Mouse (Mus musculus) kidney, postnatal 0 days (tissue): ENCODE measurements around the gene Pecam1. TPM values are rescaled to one million over a fixed set of nuclear protein-coding genes. Genes with fewer than 3 reads are reported as not detected.
"Not testable (repeated sequence)": the region's sequence is repeated elsewhere in the genome, so short reads cannot be mapped to it uniquely, and the experiment has no call there.

Experiments used
- ATAC-seq: fragments of 200-750 bp; cut with Nextera tagmentation; replicated peaks from 2 replicates; pipeline ENCODE4 v1.8.0; 2017; ENCODE audit warnings: low read depth, moderate number of reproducible peaks, moderate TSS enrichment, moderate library complexity; ENCODE audit not compliant: low FRiP score
- DNase-seq: peaks from one replicate; pipeline ENCODE4 v3.0.0-alpha.2; 2016; ENCODE audit warnings: low spot score
- H3K27ac ChIP-seq: fragments of 300-500 bp; sonication (generic); 2 replicates; pipeline ENCODE4 v1.5.1; 2014; ENCODE audit warnings: mild to moderate bottlenecking
- H3K27me3 ChIP-seq: fragments of 300-500 bp; sonication (generic); 2 replicates; pipeline ENCODE4 v1.6.1; 2014; ENCODE audit warnings: low read length, mixed read lengths; ENCODE audit not compliant: insufficient read depth
- H3K36me3 ChIP-seq: fragments of 300-500 bp; sonication (generic); 2 replicates; pipeline ENCODE4 v1.6.1; 2014; ENCODE audit warnings: low read length, mixed read lengths; ENCODE audit not compliant: insufficient read depth
- H3K4me1 ChIP-seq: fragments of 300-500 bp; sonication (generic); replicated peaks from 2 replicates; pipeline ENCODE4 v1.6.1; 2014; ENCODE audit warnings: antibody characterized with exemption, low read length, mixed read lengths; ENCODE audit not compliant: insufficient read depth
- H3K4me2 ChIP-seq: fragments of 300-500 bp; sonication (generic); 2 replicates; pipeline ENCODE4 v1.6.1; 2014; ENCODE audit warnings: mild to moderate bottlenecking, low read length, moderate library complexity, mixed read lengths
- H3K4me3 ChIP-seq: fragments of 300-500 bp; sonication (generic); replicated peaks from 2 replicates; pipeline ENCODE4 v1.5.1; 2014; ENCODE audit warnings: low read depth, low read length
- H3K9ac ChIP-seq: fragments of 300-500 bp; sonication (generic); 2 replicates; pipeline ENCODE4 v1.6.1; 2014; ENCODE audit warnings: low read depth, low read length
- H3K9me3 ChIP-seq: fragments of 300-500 bp; sonication (generic); replicated peaks from 2 replicates; pipeline ENCODE4 v1.6.1; 2016; ENCODE audit warnings: low read length, inconsistent platforms, mixed read lengths
- CTCF ChIP-seq: IDR thresholded peaks from 2 replicates; pipeline ENCODE4 v1.5.1; 2016; ENCODE audit warnings: antibody characterized with exemption, low read depth, mild to moderate bottlenecking, moderate library complexity
- WGBS: fragments of 180-500 bp; shearing (Covaris S2); extraction: QIAGEN DNeasy Blood & Tissue Kit; methylation state at CpG from one replicate; pipeline ENCODE4 v1.1.7; 2014; 5-methylcytosine and 5-hydroxymethylcytosine counted together
- polyA plus RNA-seq: library from polyadenylated mRNA; unstranded; fragments of >200 nt; fragmentation: Nextera tagmentation; extraction: Ambion mirVana; gene quantifications from 2 replicates; pipeline ENCODE4 v1.2.1, GENCODE M21; 2015

The Pecam1 gene
- polyA plus RNA-seq, 1 experiment from 2014 or later, result 54.1 TPM

GRCm38 (mm10) chr11:106744949-106745348, 5.5 kb downstream of the Pecam1 start:
- Histone ChIP-seq H3K9me3 (no peaks in the 10 kb centered on the region), H3K36me3 (no peaks in the 10 kb centered on the region), H3K27ac (no peak overlapping the region), H3K4me1 (no peaks in the 10 kb centered on the region), H3K27me3 (no peaks in the 10 kb centered on the region), H3K4me3 (no peak overlapping the region), H3K9ac (no peak overlapping the region), H3K4me2 (no peak overlapping the region)
- WGBS, result 90% methylated on average over 5 of the region's 5 CpGs
- TF ChIP-seq CTCF, result peak; percentile 44; the same call in 1 of the 2 replicates
- no peak for ATAC-seq
- no peak for DNase-seq

DNA sequence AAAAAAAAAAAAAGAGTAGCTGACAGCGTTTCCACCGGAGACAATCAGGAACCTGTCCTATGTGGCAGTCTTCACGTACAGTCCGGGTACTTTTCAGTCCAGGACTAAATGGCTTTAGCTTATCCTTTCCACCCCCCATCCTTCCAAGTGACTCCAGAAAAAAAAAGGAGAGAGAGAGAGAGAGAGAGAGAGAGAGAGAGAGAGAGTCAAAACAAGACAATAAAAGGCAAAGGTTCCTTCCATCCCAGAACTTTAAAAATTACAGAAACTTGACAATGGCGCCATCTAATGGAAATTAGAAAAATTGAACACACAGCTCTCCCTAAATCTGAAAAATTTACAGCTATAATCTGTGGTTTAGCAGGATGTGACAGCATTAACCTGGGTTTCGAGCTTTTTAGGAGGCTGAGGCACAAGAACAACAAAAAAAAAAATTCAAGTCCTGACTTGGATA, 8.0 kb downstream of the Pecam1 start:
- Histone ChIP-seq H3K9me3 (no peaks in the 10 kb centered on the region), H3K27me3 (no peaks in the 10 kb centered on the region), H3K4me1 (no peaks in the 10 kb centered on the region), H3K4me3 (no peak overlapping the region), H3K4me2 (no peak overlapping the region), H3K36me3 (no peaks in the 10 kb centered on the region), H3K9ac (no peak overlapping the region), H3K27ac (no peak overlapping the region)
- 36% methylated on average over 6 of the region's 6 CpGs for WGBS
- no peak for ATAC-seq
- peak; percentile 86 for DNase-seq
- peak; percentile 80 for TF ChIP-seq CTCF

- TF ChIP-seq CTCF, result no peak
- Histone ChIP-seq H3K36me3 (no peaks in the 10 kb centered on the region), H3K9me3 (no peaks in the 10 kb centered on the region), H3K4me2 (no peak overlapping the region), H3K4me3 (no peak overlapping the region), H3K27me3 (no peaks in the 10 kb centered on the region), H3K9ac (no peak overlapping the region), H3K4me1 (no peaks in the 10 kb centered on the region), H3K27ac (no peak overlapping the region)
- no peak for DNase-seq
- no peak for ATAC-seq
- WGBS, result 94% methylated on average over 3 of the region's 3 CpGs
Observed at GRCm38 (mm10) chr11:106741826-106742225, 8.6 kb downstream of the Pecam1 start.

DNA sequence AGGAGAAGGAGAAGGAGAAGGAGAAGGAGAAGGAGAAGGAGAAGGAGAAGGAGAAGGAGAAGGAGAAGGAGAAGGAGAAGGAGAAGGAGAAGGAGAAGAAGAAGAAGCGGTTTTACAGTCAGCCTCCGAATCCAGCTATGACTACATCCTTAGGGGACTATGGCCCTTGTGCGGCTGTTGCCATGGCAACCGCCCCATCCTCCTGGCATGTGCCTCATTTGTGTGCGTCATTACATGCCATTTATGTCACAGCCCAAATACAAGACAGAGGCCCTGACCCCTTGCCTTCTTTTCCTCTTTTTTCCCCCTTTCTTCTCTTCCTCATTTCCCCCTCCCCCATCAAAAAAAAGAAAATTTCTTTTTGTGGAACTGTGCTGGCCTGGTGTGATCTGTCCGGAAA, 9.2 kb downstream of the Pecam1 start:
- no peak for ATAC-seq
- no peak for TF ChIP-seq CTCF
- Histone ChIP-seq H3K36me3 (no peaks in the 10 kb centered on the region), H3K9ac (no peak overlapping the region), H3K27ac (no peak overlapping the region), H3K9me3 (no peaks in the 10 kb centered on the region), H3K4me3 (no peak overlapping the region), H3K4me2 (no peak overlapping the region), H3K4me1 (no peaks in the 10 kb centered on the region), H3K27me3 (no peaks in the 10 kb centered on the region)
- no peak for DNase-seq
- 80% methylated on average over 6 of the region's 6 CpGs for WGBS

DNA sequence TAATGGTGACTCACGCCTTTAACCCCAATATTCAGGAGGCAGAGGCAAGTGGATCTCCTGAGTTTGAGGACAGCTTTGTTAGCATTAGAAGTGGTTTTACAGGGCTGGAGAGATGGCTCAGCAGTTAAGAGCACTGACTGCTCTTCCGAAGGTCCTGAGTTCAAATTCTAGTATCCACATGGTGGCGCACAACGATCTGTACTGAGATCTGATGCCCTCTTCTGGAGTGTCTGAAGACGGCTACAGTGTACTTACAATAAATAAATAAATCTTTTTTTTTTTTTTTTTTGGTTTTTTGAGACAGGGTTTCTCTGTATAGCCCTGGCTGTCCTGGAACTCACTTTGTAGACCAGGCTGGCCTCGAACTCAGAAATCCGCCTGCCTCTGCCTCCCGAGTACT, 9.7 kb downstream of the Pecam1 start:
- H3K27me3 ChIP-seq, H3K4me1 ChIP-seq, H3K4me3 ChIP-seq, DNase-seq, H3K9me3 ChIP-seq, H3K9ac ChIP-seq, H3K4me2 ChIP-seq, ATAC-seq, H3K27ac ChIP-seq, H3K36me3 ChIP-seq: not testable (repeated sequence)
- 92% methylated on average over 8 of the region's 8 CpGs for WGBS

DNA sequence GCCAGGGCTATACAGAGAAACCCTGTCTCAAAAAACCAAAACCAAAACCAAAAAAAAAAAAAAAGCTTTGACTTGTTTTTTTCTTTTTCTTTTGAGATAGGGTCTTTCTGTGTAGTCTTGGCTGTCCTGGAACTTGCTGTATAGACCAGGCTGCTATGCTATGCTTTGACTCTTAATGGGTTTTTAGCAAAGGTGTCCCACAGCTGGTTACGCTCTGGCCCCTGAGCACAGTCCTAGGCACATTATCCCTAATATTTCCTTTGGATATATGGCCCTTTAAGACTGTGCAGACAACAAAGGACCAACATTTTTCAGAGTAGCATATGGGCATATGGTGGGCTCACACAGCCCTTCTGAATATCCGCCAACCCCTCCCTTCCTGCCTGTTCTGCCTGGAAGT, 11.3 kb downstream of the Pecam1 start:
- WGBS, result 96% methylated on average over 2 of the region's 2 CpGs
- no peaks in the 10 kb centered on the region for H3K9me3 ChIP-seq
- H3K4me1 ChIP-seq, result no peaks in the 10 kb centered on the region
- no peak overlapping the region for H3K27ac ChIP-seq
- ATAC-seq (no peak), DNase-seq (no peak)
- no peak overlapping the region for H3K9ac ChIP-seq
- no peaks in the 10 kb centered on the region for H3K36me3 ChIP-seq
- H3K27me3 ChIP-seq, result no peaks in the 10 kb centered on the region
- TF ChIP-seq CTCF, result no peak
- no peak overlapping the region for H3K4me2 ChIP-seq
- H3K4me3 ChIP-seq, result no peak overlapping the region

DNA sequence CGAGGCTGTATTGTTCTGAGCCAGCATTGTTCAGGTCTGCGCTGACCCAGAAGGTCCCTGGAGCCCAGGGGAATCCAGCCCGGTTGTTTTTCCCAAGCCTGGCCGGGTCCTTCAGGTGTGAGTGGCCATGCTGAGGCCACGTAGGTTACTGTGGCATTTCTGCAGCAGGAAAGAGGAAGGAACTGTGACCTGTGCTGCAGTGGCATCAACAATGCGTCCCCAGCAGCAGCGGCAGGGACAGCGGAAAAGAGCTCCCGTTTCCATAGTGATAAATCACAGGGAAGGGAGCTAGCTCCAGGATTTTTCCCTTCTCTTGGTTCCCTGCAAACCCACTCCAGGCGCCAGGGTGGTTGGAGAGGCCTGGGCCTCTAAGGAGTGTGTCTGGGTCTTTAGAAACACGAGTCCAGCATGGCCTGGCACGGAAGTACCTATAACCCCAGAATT, 13.2 kb downstream of the Pecam1 start:
- Histone ChIP-seq H3K27me3 (no peaks in the 10 kb centered on the region), H3K9me3 (no peaks in the 10 kb centered on the region), H3K36me3 (no peaks in the 10 kb centered on the region), H3K27ac (peak overlapping the region; percentile 19), H3K4me3 (no peak overlapping the region), H3K4me2 (no peak overlapping the region), H3K4me1 (no peaks in the 10 kb centered on the region), H3K9ac (peak overlapping the region; percentile 35; the same call in 1 of the 2 replicates)
- no peak for ATAC-seq
- TF ChIP-seq CTCF, result no peak
- DNase-seq, result peak; percentile 62
- 21% methylated on average over 12 of the region's 12 CpGs for WGBS
